Mouse (Mus musculus) thymus, postnatal 25 days (tissue): ENCODE data around the gene Gng13.
"Not testable (repeated sequence)": the region's sequence is repeated elsewhere in the genome, so short reads cannot be mapped to it uniquely, and the experiment has no call there.

ENCODE experiments used
- DNase-seq: peaks from one replicate; pipeline ENCODE4 v3.0.0; 2022

Gng13 gene

GRCm38 (mm10) chr17:25735246-25735645 is 18.3 kb downstream of the Gng13 start:
- no peak for DNase-seq

- no peak for DNase-seq
Measured at GRCm38 (mm10) chr17:25735745-25736144, 18.8 kb downstream of the Gng13 start, which contains the start of gene Mslnl. Mslnl (plus strand) TSS chr17:25736042.

- DNase-seq, result no peak
Measured at GRCm38 (mm10) chr17:25738861-25739260, 21.9 kb downstream of the Gng13 start.

GRCm38 (mm10) chr17:25741471-25741870 is 24.5 kb downstream of the Gng13 start:
- not testable (repeated sequence) for DNase-seq

GRCm38 (mm10) chr17:25743831-25744230 is 26.9 kb downstream of the Gng13 start:
- DNase-seq, result no peak

- DNase-seq, result no peak
Measured at GRCm38 (mm10) chr17:25744311-25744710, 27.3 kb downstream of the Gng13 start.

- no peak for DNase-seq
Measured at GRCm38 (mm10) chr17:25748238-25748637, 31.3 kb downstream of the Gng13 start.

- DNase-seq, result no peak
Measured at GRCm38 (mm10) chr17:25749314-25749713, 32.3 kb downstream of the Gng13 start.

- DNase-seq, result no peak
Measured at GRCm38 (mm10) chr17:25751446-25751845, 34.5 kb downstream of the Gng13 start.

GRCm38 (mm10) chr17:25754241-25754640 is 37.3 kb downstream of the Gng13 start, which contains the start of gene Msln:
Msln (minus strand) TSS chr17:25754378.
- DNase-seq, result no peak

- no peak for DNase-seq
Measured at GRCm38 (mm10) chr17:25755086-25755485, 38.1 kb downstream of the Gng13 start.

- no peak for DNase-seq
Measured at GRCm38 (mm10) chr17:25755627-25756377, 38.8 kb downstream of the Gng13 start.

GRCm38 (mm10) chr17:25756378-25757242 is 39.6 kb downstream of the Gng13 start:
- no peak for DNase-seq

GRCm38 (mm10) chr17:25757691-25758090 is 40.7 kb downstream of the Gng13 start:
- no peak for DNase-seq

GRCm38 (mm10) chr17:25760148-25760547 is 43.2 kb downstream of the Gng13 start:
- DNase-seq, result no peak

- no peak for DNase-seq
Measured at GRCm38 (mm10) chr17:25761561-25761970, 44.6 kb downstream of the Gng13 start.

GRCm38 (mm10) chr17:25762591-25762990 is 45.6 kb downstream of the Gng13 start:
- no peak for DNase-seq

- DNase-seq, result no peak
Measured at GRCm38 (mm10) chr17:25765886-25766285, 48.9 kb downstream of the Gng13 start.
